8 mouse cellular contexts compared by ENCODE assay signal in genomic region chr6:67169873-67170673, GRCm38 (mm10).
A peak's percentile ranks its signal among the peaks of the same experiment; 100 is the strongest.
DNase-seq lines count a peak whose midpoint lies in the region; ATAC-seq and TF ChIP-seq lines count a peak whose summit lies in the region.

No protein-coding gene starts in this region.

- TF ChIP-seq CTCF in intestine, postnatal 0 days (IDR thresholded peaks at IDR 0.05; ENCODE audit: low read depth): peak; percentile 93
- TF ChIP-seq CTCF in liver, adult 2 months (IDR thresholded peaks at IDR 0.05; ENCODE audit: low read depth, low read length): peak; percentile 80

- no peaks in the 10 kb centered on the region for H3K9me3 ChIP-seq in intestine, postnatal 0 days (ENCODE audit: control insufficient read depth)
- no peaks in the 10 kb centered on the region for H3K9me3 ChIP-seq in midbrain, embryonic 16.5 days (replicated peaks; ENCODE audit: control insufficient read depth, low read length, poor library complexity, severe bottlenecking)
- no peaks in the 10 kb centered on the region for H3K9me3 ChIP-seq in stomach, embryonic 15.5 days

- 0 out of 2 replicates have a peak overlapping the region, but pooled peaks have one; percentile 11 for H3K27ac ChIP-seq in intestine, postnatal 0 days (ENCODE audit: low read depth, low read length)
- peak overlapping the region; percentile 83 for H3K27ac ChIP-seq in liver, adult 2 months (replicated peaks; ENCODE audit: insufficient read depth, low read depth, low read length)
- no peak overlapping the region for H3K27ac ChIP-seq in midbrain, embryonic 16.5 days (ENCODE audit: low read length)
- no peak overlapping the region for H3K27ac ChIP-seq in stomach, embryonic 15.5 days

- H3K4me1 ChIP-seq in intestine, postnatal 0 days (replicated peaks; ENCODE audit: control insufficient read depth, insufficient read depth, low read length): 0 out of 2 replicates have a peak, but pooled peaks cover 3% of the 10 kb centered on the region
- H3K4me1 ChIP-seq in liver, adult 2 months (ENCODE audit: control insufficient read depth, insufficient read depth, low read length): peaks cover 7% of the 10 kb centered on the region
- H3K4me1 ChIP-seq in midbrain, embryonic 16.5 days (ENCODE audit: control insufficient read depth, insufficient read depth, low read length): no peaks in the 10 kb centered on the region
- H3K4me1 ChIP-seq in stomach, embryonic 15.5 days: peaks cover 4% of the 10 kb centered on the region; the same call in 1 of the 2 replicates

- no peaks in the 10 kb centered on the region for H3K27me3 ChIP-seq in intestine, postnatal 0 days (replicated peaks; ENCODE audit: control insufficient read depth, insufficient read depth, low read length)
- no peaks in the 10 kb centered on the region for H3K27me3 ChIP-seq in liver, adult 2 months (ENCODE audit: control insufficient read depth, insufficient read depth, low read length)
- no peaks in the 10 kb centered on the region for H3K27me3 ChIP-seq in midbrain, embryonic 16.5 days (ENCODE audit: control insufficient read depth, insufficient read depth, low read depth, low read length)
- no peaks in the 10 kb centered on the region for H3K27me3 ChIP-seq in stomach, embryonic 15.5 days (replicated peaks)

- H3K4me3 ChIP-seq in intestine, postnatal 0 days (ENCODE audit: low read depth, low read length): no peak overlapping the region; the same call in 1 of the 2 replicates
- peak overlapping the region; percentile 27; the same call in 1 of the 2 replicates for H3K4me3 ChIP-seq in liver, adult 2 months (ENCODE audit: insufficient read depth, low read depth, low read length)
- no peak overlapping the region for H3K4me3 ChIP-seq in midbrain, embryonic 16.5 days (ENCODE audit: low read depth, low read length)
- peak overlapping the region; percentile 24; the same call in 1 of the 2 replicates for H3K4me3 ChIP-seq in stomach, embryonic 15.5 days (replicated peaks)

- H3K4me2 ChIP-seq in intestine, postnatal 0 days (replicated peaks; ENCODE audit: low read depth): peak overlapping the region; percentile 51
- H3K4me2 ChIP-seq in midbrain, embryonic 16.5 days (ENCODE audit: low read length): peak overlapping the region; percentile 28; the same call in 1 of the 2 replicates
- peak overlapping the region; percentile 48 for H3K4me2 ChIP-seq in stomach, embryonic 15.5 days

- TF ChIP-seq POLR2A in liver, adult 2 months (IDR thresholded peaks at IDR 0.05; ENCODE audit: extremely low read depth, insufficient read depth, low read length): no peak

- ATAC-seq in intestine, postnatal 0 days: peak; percentile 93
- peak; percentile 75 for ATAC-seq in midbrain, embryonic 16.5 days
- peak; percentile 82 for ATAC-seq in stomach, embryonic 15.5 days (ENCODE audit: insufficient read depth, low FRiP score, low read depth)

- peak; percentile 88 for DNase-seq in 416B (ENCODE audit: low read depth)
- peak; percentile 89 for DNase-seq in ZHBTc4 (ENCODE audit: low read depth, low spot score)
- DNase-seq in embryo, embryonic 10.5 days (ENCODE audit: low spot score): peak; percentile 80
- DNase-seq in heart, adult 18-20 months: peak; percentile 69 to 70
- peak; percentile 98 for DNase-seq in liver, adult 2 months (ENCODE audit: extremely low read depth, low read depth, low spot score)

- H3K36me3 ChIP-seq in intestine, postnatal 0 days (ENCODE audit: control insufficient read depth, insufficient read depth): no peaks in the 10 kb centered on the region
- no peaks in the 10 kb centered on the region for H3K36me3 ChIP-seq in liver, adult 2 months (ENCODE audit: control insufficient read depth, insufficient read depth, low read length)
- H3K36me3 ChIP-seq in midbrain, embryonic 16.5 days (ENCODE audit: control insufficient read depth, insufficient read depth, low read length): no peaks in the 10 kb centered on the region
- no peaks in the 10 kb centered on the region for H3K36me3 ChIP-seq in stomach, embryonic 15.5 days

- 34% methylated on average over 13 of the region's 13 CpGs for WGBS in intestine, postnatal 0 days
- WGBS in liver, adult 2 months: 16% methylated on average over 13 of the region's 13 CpGs
- 55% methylated on average over 13 of the region's 13 CpGs for WGBS in midbrain, embryonic 16.5 days
- WGBS in stomach, embryonic 15.5 days: 43% methylated on average over 13 of the region's 13 CpGs

- H3K79me2 ChIP-seq in liver, adult 2 months (ENCODE audit: control insufficient read depth, insufficient read depth, low read length): no peaks in the 10 kb centered on the region

- no peak overlapping the region for H3K9ac ChIP-seq in intestine, postnatal 0 days (ENCODE audit: low read depth, low read length)
- peak overlapping the region; percentile 68 for H3K9ac ChIP-seq in liver, adult 2 months (ENCODE audit: low read depth, low read length)
- H3K9ac ChIP-seq in midbrain, embryonic 16.5 days (ENCODE audit: low read depth, low read length): no peak overlapping the region
- H3K9ac ChIP-seq in stomach, embryonic 15.5 days: no peak overlapping the region

Comparison
In these comparisons a context has a peak if more than half of its experiments do, and no peak if none do; other contexts are left out.
1. H3K27ac ChIP-seq: peak in intestine, postnatal 0 days (single experiment) and liver, adult 2 months (single experiment); none in midbrain, embryonic 16.5 days (single experiment) and stomach, embryonic 15.5 days (single experiment).
2. H3K4me3 ChIP-seq: peak in liver, adult 2 months (single experiment) and stomach, embryonic 15.5 days (single experiment); none in intestine, postnatal 0 days (single experiment) and midbrain, embryonic 16.5 days (single experiment).
3. Peak in every context shown above with its lines, with median percentiles within 50 percentile points of each other: DNase-seq, ATAC-seq and H3K4me2 ChIP-seq.